Comparison of ENCODE assay signal across 21 mouse cellular contexts in the genomic region with DNA sequence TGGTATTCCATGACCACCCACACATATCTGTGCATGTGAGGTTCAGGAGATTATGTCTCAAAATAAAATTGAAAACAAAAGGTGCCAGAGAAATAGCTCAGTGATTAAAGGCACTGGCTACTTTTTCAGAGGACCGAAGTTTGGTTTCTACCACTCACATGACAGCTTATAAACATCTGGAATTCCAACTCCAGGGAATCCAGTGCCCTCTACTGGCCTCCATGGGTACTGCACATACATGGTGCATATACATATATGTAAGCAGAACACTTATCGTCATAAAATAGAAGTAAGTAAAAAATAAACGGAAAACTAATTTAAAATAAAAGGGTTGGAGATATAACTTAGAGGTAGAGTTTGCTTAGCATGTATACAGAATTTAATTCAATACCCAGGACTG.
DNase-seq lines count a peak whose midpoint lies in the region; ATAC-seq and TF ChIP-seq lines count a peak whose summit lies in the region.
"Had no signal": no experiment of that assay in that cellular context is flagged by ENCODE, and none has a peak within 500 bp of the region (broad histone marks: within the 10 kb centered on the region; RNA-seq: fewer than 3 reads in every experiment).

No protein-coding gene starts in this region.

- 90% methylated on average over 3 of the region's 3 CpGs for WGBS in heart, adult 2 months
- WGBS in liver, embryonic 14.5 days (ENCODE audit: insufficient replicate concordance): 75% methylated on average over 3 of the region's 3 CpGs
- 77% methylated on average over 3 of the region's 3 CpGs for WGBS in liver, embryonic 12.5 days (ENCODE audit: insufficient replicate concordance)
- 96% methylated on average over 3 of the region's 3 CpGs for WGBS in midbrain, embryonic 16.5 days

- H3K27me3 ChIP-seq in heart, adult 2 months (ENCODE audit: control insufficient read depth, insufficient read depth, low read length): no peaks in the 10 kb centered on the region
- H3K27me3 ChIP-seq in liver, embryonic 14.5 days (ENCODE audit: control insufficient read depth, insufficient read depth, low read length): no peaks in the 10 kb centered on the region
- H3K27me3 ChIP-seq in liver, embryonic 12.5 days (replicated peaks): no peaks in the 10 kb centered on the region
- H3K27me3 ChIP-seq in midbrain, embryonic 16.5 days (ENCODE audit: control insufficient read depth, insufficient read depth, low read depth, low read length): no peaks in the 10 kb centered on the region
- H3K27me3 ChIP-seq: CH12.LX; hindbrain, embryonic 15.5 days; neural tube, embryonic 15.5 days had no signal

- DNase-seq in heart, adult 2 months: no peak
- no peak for DNase-seq in heart, postnatal 14 days
- no peak for DNase-seq in liver, embryonic 14.5 days (ENCODE audit: low read depth in 3 of 3, low spot score in 3 of 3)
- peak; percentile 5 for DNase-seq in NIH3T3 (ENCODE audit: low read depth)
- DNase-seq in testis, postnatal 10 days (ENCODE audit: low spot score): peak; percentile 41
- no peak for DNase-seq in heart, adult 8-10 months (ENCODE audit: low spot score)
- DNase-seq: cerebellum, adult 18-20 months; gastrocnemius, postnatal 36 days; kidney, adult 18-20 months; lung, adult 2 months had no signal

- ATAC-seq in liver, embryonic 14.5 days (ENCODE audit: insufficient read depth): no peak
- no peak for ATAC-seq in liver, embryonic 12.5 days
- no peak for ATAC-seq in midbrain, embryonic 16.5 days
- ATAC-seq: forebrain, embryonic 14.5 days had no signal

- TF ChIP-seq CTCF in heart, adult 2 months (IDR thresholded peaks at IDR 0.05): 0 out of 2 replicates have a peak, but pooled peaks have one; percentile 20
- peak; percentile 28; the same call in 1 of the 2 replicates for TF ChIP-seq CTCF in liver, embryonic 14.5 days (IDR thresholded peaks at IDR 0.05; ENCODE audit: low read depth)

- H3K9ac ChIP-seq in heart, adult 2 months (ENCODE audit: low read depth, low read length): no peak overlapping the region
- no peak overlapping the region for H3K9ac ChIP-seq in liver, embryonic 14.5 days (replicated peaks)
- no peak overlapping the region for H3K9ac ChIP-seq in liver, embryonic 12.5 days
- H3K9ac ChIP-seq in midbrain, embryonic 16.5 days (ENCODE audit: low read depth, low read length): no peak overlapping the region
- H3K9ac ChIP-seq: hindbrain, embryonic 15.5 days; neural tube, embryonic 15.5 days had no signal

- TF ChIP-seq POLR2A in heart, adult 2 months (IDR thresholded peaks at IDR 0.05; ENCODE audit: insufficient read depth, low read depth, low read length): no peak

- H3K9me3 ChIP-seq in liver, embryonic 14.5 days (ENCODE audit: control insufficient read depth, low read length): no peaks in the 10 kb centered on the region
- H3K9me3 ChIP-seq in liver, embryonic 12.5 days (replicated peaks): no peaks in the 10 kb centered on the region
- no peaks in the 10 kb centered on the region for H3K9me3 ChIP-seq in midbrain, embryonic 16.5 days (replicated peaks; ENCODE audit: control insufficient read depth, low read length, poor library complexity, severe bottlenecking)
- H3K9me3 ChIP-seq: embryonic facial prominence, embryonic 10.5 days; hindbrain, embryonic 15.5 days; neural tube, embryonic 15.5 days had no signal

- H3K79me2 ChIP-seq in heart, adult 2 months (replicated peaks; ENCODE audit: control insufficient read depth, insufficient read depth, low read length): no peaks in the 10 kb centered on the region

- no peak overlapping the region for H3K27ac ChIP-seq in heart, adult 2 months
- H3K27ac ChIP-seq in liver, embryonic 14.5 days: no peak overlapping the region
- no peak overlapping the region for H3K27ac ChIP-seq in liver, embryonic 12.5 days
- H3K27ac ChIP-seq in midbrain, embryonic 16.5 days (ENCODE audit: low read length): no peak overlapping the region
- H3K27ac ChIP-seq: embryonic facial prominence, embryonic 10.5 days; hindbrain, embryonic 15.5 days; macrophage; neural tube, embryonic 15.5 days had no signal

- H3K4me1 ChIP-seq in heart, adult 2 months (ENCODE audit: control insufficient read depth, insufficient read depth, low read length): no peaks in the 10 kb centered on the region
- no peaks in the 10 kb centered on the region for H3K4me1 ChIP-seq in liver, embryonic 14.5 days (replicated peaks; ENCODE audit: control insufficient read depth in 2 of 2, insufficient read depth in 2 of 2, low read length in 1 of 2)
- H3K4me1 ChIP-seq in liver, embryonic 12.5 days: no peaks in the 10 kb centered on the region
- no peaks in the 10 kb centered on the region for H3K4me1 ChIP-seq in midbrain, embryonic 16.5 days (ENCODE audit: control insufficient read depth, insufficient read depth, low read length)
- H3K4me1 ChIP-seq: embryonic facial prominence, embryonic 10.5 days; hindbrain, embryonic 15.5 days; neural tube, embryonic 15.5 days had no signal

- no peaks in the 10 kb centered on the region for H3K36me3 ChIP-seq in heart, adult 2 months (ENCODE audit: control insufficient read depth, insufficient read depth, low read length)
- H3K36me3 ChIP-seq in liver, embryonic 14.5 days (replicated peaks; ENCODE audit: control insufficient read depth, insufficient read depth, low read depth): no peaks in the 10 kb centered on the region
- no peaks in the 10 kb centered on the region for H3K36me3 ChIP-seq in liver, embryonic 12.5 days
- no peaks in the 10 kb centered on the region for H3K36me3 ChIP-seq in midbrain, embryonic 16.5 days (ENCODE audit: control insufficient read depth, insufficient read depth, low read length)
- H3K36me3 ChIP-seq: embryonic facial prominence, embryonic 10.5 days; hindbrain, embryonic 15.5 days; neural tube, embryonic 15.5 days had no signal

- no peak overlapping the region for H3K4me2 ChIP-seq in liver, embryonic 14.5 days (ENCODE audit: low read depth)
- no peak overlapping the region for H3K4me2 ChIP-seq in liver, embryonic 12.5 days
- no peak overlapping the region for H3K4me2 ChIP-seq in midbrain, embryonic 16.5 days (ENCODE audit: low read length)
- H3K4me2 ChIP-seq: heart, embryonic 11.5 days; hindbrain, embryonic 15.5 days; midbrain, embryonic 11.5 days; neural tube, embryonic 15.5 days had no signal

- no peak overlapping the region for H3K4me3 ChIP-seq in heart, adult 2 months
- no peak overlapping the region for H3K4me3 ChIP-seq in liver, embryonic 14.5 days (ENCODE audit: insufficient read depth in 1 of 2, low read depth in 2 of 2, low read length in 2 of 2)
- H3K4me3 ChIP-seq in liver, embryonic 12.5 days: no peak overlapping the region
- no peak overlapping the region for H3K4me3 ChIP-seq in midbrain, embryonic 16.5 days (ENCODE audit: low read depth, low read length)
- H3K4me3 ChIP-seq: embryonic facial prominence, embryonic 10.5 days; hindbrain, embryonic 15.5 days; myocyte; neural tube, embryonic 15.5 days had no signal

- intact Hi-C loops in heart, adult 2 months (cut with DNase I): no loop called here
- intact Hi-C loops in heart, postnatal 14 days (cut with DNase I): no loop called here

- TF ChIP-seq EP300 in heart, adult 2 months (IDR thresholded peaks at IDR 0.05; ENCODE audit: insufficient read depth, low read depth, low read length): no peak
- TF ChIP-seq EP300 in liver, embryonic 14.5 days (IDR thresholded peaks at IDR 0.05; ENCODE audit: low read depth): no peak

Comparison
In these comparisons a context has a peak if more than half of its experiments do, and no peak if none do; other contexts are left out.
1. DNase-seq: peak in NIH3T3 (single experiment) and testis, postnatal 10 days (single experiment); none in heart, adult 2 months (0 of 2), heart, postnatal 14 days (0 of 2), liver, embryonic 14.5 days (0 of 3) and heart, adult 8-10 months (single experiment).